Mouse (Mus musculus) limb, embryonic 15.5 days (tissue): ENCODE data around the gene Proz. TPM values are rescaled to one million over a fixed set of nuclear protein-coding genes. Genes with fewer than 3 reads are reported as not detected.

Experiments used
- ATAC-seq: fragments of 200-750 bp; cut with Nextera tagmentation; 2 replicates; pipeline ENCODE4 v1.8.0; 2017; ENCODE audit warnings: low read depth, moderate TSS enrichment; ENCODE audit not compliant: insufficient number of reproducible peaks, low FRiP score, low TSS enrichment
- H3K27ac ChIP-seq: fragments of 300-500 bp; sonication (generic); 2 replicates; pipeline ENCODE4 v1.5.1; 2015; ENCODE audit warnings: moderate library complexity, mild to moderate bottlenecking, inconsistent platforms
- H3K27me3 ChIP-seq: fragments of 300-500 bp; sonication (generic); 2 replicates; pipeline ENCODE4 v1.6.1; 2015; ENCODE audit warnings: inconsistent platforms
- H3K36me3 ChIP-seq: fragments of 300-500 bp; sonication (generic); 2 replicates; pipeline ENCODE4 v1.6.1; 2015; ENCODE audit warnings: inconsistent platforms
- H3K4me1 ChIP-seq: fragments of 300-500 bp; sonication (generic); 2 replicates; pipeline ENCODE4 v1.6.1; 2015; ENCODE audit warnings: inconsistent platforms
- H3K4me2 ChIP-seq: fragments of 300-500 bp; sonication (generic); 2 replicates; pipeline ENCODE4 v1.6.1; 2015; ENCODE audit warnings: mild to moderate bottlenecking, inconsistent platforms
- H3K4me3 ChIP-seq: fragments of 300-500 bp; sonication (generic); 2 replicates; pipeline ENCODE4 v1.5.1; 2015; ENCODE audit warnings: mild to moderate bottlenecking, inconsistent platforms
- H3K9ac ChIP-seq: fragments of 300-500 bp; sonication (generic); 2 replicates; pipeline ENCODE4 v1.6.1; 2015; ENCODE audit warnings: inconsistent platforms
- H3K9me3 ChIP-seq: fragments of 300-500 bp; sonication (generic); 2 replicates; pipeline ENCODE4 v1.6.1; 2016; ENCODE audit warnings: inconsistent platforms
- WGBS: fragments of 180-500 bp; shearing (Covaris S2); methylation state at CpG from one replicate; pipeline ENCODE4 v1.1.7; 2015; 5-methylcytosine and 5-hydroxymethylcytosine counted together
- polyA plus RNA-seq: library from polyadenylated mRNA; unstranded; fragments of >200 nt; fragmentation: Nextera tagmentation; extraction: Ambion mirVana; gene quantifications from 2 replicates; pipeline ENCODE4 v1.2.1, GENCODE M21; 2015

Gene Proz
- polyA plus RNA-seq, 1 experiment from 2014 or later: 0.32 TPM

DNA sequence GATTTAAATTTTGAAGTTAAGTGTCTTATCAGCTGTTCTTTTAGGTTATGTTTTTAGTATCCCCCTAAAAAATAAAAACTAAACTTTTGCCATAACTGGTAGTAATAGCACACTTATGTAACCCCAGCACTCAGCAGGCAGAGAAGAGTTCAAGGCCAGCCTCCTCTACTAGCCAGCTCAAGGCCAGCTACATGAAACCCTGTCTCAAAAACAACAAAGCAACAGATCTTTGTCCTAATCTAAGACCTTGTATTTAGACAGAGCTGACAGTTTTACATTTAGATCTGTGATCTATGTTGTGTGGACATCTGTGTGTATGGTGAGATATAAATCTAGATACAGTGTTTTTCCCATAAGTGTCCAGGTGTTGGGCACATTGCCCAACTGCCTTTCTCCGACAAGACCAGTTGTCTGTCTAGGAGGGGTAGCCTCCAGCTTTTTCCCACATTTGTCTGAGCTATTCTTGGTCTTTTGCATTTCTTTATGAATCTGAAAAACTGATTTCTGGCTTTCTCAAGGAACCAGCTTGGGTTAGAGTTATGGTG, 48.8 kb downstream of the Proz start:
- Histone ChIP-seq H3K27me3 (no peaks in the 10 kb centered on the region), H3K4me3 (no peak overlapping the region), H3K4me2 (no peak overlapping the region), H3K27ac (no peak overlapping the region), H3K9ac (no peak overlapping the region), H3K9me3 (no peaks in the 10 kb centered on the region), H3K36me3 (peaks cover 31% of the 10 kb centered on the region), H3K4me1 (peaks cover 16% of the 10 kb centered on the region)
- ATAC-seq: no peak
- WGBS: 39% methylated on average over 1 of the region's 1 CpGs

GRCm38 (mm10) chr8:13111917-13112316, 51.2 kb downstream of the Proz start:
- Histone ChIP-seq H3K9ac (no peak overlapping the region), H3K4me3 (no peak overlapping the region), H3K27ac (no peak overlapping the region), H3K4me2 (no peak overlapping the region), H3K9me3 (no peaks in the 10 kb centered on the region), H3K36me3 (peaks cover 43% of the 10 kb centered on the region), H3K4me1 (peaks cover 10% of the 10 kb centered on the region; the same call in 1 of the 2 replicates), H3K27me3 (no peaks in the 10 kb centered on the region)
- WGBS: 88% methylated on average over 11 of the region's 11 CpGs
- no peak for ATAC-seq

GRCm38 (mm10) chr8:13113232-13113631, 52.5 kb downstream of the Proz start:
- Histone ChIP-seq H3K4me1 (peaks cover 3% of the 10 kb centered on the region; the same call in 1 of the 2 replicates), H3K27ac (no peak overlapping the region), H3K27me3 (no peaks in the 10 kb centered on the region), H3K9me3 (no peaks in the 10 kb centered on the region), H3K9ac (no peak overlapping the region), H3K36me3 (peaks cover 48% of the 10 kb centered on the region), H3K4me2 (no peak overlapping the region), H3K4me3 (no peak overlapping the region)
- no peak for ATAC-seq
- 95% methylated on average over 4 of the region's 4 CpGs for WGBS

DNA sequence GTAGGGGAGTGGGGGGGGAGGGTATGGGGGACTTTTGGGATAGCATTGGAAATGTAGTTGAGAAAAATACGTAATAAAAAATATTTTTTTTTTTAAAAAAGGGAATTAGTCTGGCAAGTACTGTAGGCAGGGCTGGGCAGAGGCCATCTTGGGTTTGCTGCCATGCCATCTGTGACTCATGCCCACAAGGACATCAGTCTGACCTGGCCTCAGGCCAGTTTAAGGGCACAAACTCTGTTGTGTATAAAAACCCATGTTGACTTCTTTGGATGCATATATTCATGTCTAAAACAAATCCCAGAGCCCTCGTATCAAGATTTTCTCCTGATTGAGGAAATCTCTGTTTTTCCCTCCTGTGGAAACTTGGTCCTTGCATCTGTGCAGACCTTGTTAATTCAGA, 56.4 kb downstream of the Proz start:
- Histone ChIP-seq H3K27ac (no peak overlapping the region), H3K9me3 (no peaks in the 10 kb centered on the region), H3K4me1 (no peaks in the 10 kb centered on the region), H3K4me2 (no peak overlapping the region), H3K27me3 (no peaks in the 10 kb centered on the region), H3K36me3 (peaks cover 70% of the 10 kb centered on the region), H3K4me3 (no peak overlapping the region), H3K9ac (no peak overlapping the region)
- no peak for ATAC-seq
- 93% methylated on average over 2 of the region's 2 CpGs for WGBS

DNA sequence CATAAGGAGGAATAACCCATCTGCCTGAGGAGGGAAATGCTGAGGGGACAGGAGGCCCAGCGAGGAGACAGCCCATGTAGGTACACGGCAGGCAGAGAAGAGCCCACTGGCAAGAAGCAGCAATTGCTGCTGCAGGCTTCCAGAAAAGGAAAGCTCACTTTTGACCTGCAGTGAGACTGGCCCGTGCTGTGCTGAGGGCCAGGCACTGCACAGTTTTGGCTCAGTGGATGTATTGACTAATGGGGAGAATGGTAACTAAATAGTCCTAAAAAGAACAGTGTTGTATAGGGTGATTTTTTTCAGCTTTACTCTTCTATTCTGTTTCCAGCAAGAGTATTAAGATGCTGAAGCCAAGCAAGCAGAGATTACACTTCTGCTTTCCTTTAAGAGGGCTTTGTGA, 57.8 kb downstream of the Proz start:
- ATAC-seq: no peak
- peaks cover 75% of the 10 kb centered on the region for H3K36me3 ChIP-seq
- WGBS: 85% methylated on average over 3 of the region's 3 CpGs

DNA sequence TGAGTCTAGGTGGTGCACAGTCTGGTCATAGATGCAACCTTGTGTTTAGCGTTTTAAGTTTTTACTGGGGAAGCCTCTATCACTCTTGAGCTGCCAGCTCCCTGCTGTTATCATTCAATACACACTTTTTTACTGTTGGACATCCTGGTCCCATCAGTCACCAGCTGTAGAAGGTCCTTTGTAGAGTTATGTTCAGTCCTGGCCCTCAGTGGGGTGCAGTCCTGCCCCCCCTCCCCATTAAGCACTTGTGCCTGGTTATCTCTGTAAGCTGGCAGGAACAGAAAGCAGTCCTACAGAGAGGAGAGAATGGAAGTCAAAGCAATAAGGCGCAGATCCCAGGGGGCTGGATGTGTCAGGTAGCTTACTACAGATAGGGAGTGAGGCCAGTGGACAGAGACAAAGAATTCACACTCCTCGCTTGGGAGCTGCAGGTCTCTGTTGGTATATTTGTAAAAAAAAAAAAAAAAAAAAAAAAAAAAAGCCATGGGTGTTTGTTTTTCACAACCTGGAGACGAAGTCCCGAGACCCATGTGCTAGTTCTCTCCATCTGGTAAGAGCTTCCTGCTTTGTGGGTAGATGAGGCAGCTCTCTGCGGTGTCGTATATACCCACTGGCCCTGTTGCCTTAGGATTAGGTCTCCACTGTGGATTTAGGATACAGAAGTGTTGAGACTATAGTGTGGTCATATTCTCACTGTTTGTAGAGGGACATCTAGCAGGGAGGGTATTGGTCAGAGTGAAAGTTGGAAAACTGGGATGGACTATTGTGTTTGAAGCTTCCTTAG, 60.4 kb downstream of the Proz start:
- no peaks in the 10 kb centered on the region for H3K27me3 ChIP-seq
- 89% methylated on average over 7 of the region's 7 CpGs for WGBS

More for the DNA sequence above, 57.8 kb downstream of the Proz start:
- Histone ChIP-seq H3K9me3 (no peaks in the 10 kb centered on the region), H3K27ac (no peak overlapping the region), H3K4me3 (no peak overlapping the region), H3K4me2 (no peak overlapping the region), H3K4me1 (no peaks in the 10 kb centered on the region), H3K27me3 (no peaks in the 10 kb centered on the region), H3K9ac (no peak overlapping the region)

GRCm38 (mm10) chr8:13122887-13123421, 62.2 kb downstream of the Proz start:
- WGBS: 93% methylated on average over 7 of the region's 7 CpGs
- no peak overlapping the region for H3K27ac ChIP-seq
- H3K9ac ChIP-seq: no peak overlapping the region
- H3K9me3 ChIP-seq: no peaks in the 10 kb centered on the region
- no peaks in the 10 kb centered on the region for H3K27me3 ChIP-seq
- H3K4me1 ChIP-seq: no peaks in the 10 kb centered on the region
- H3K36me3 ChIP-seq: peaks cover 92% of the 10 kb centered on the region
- H3K4me3 ChIP-seq: no peak overlapping the region
- H3K4me2 ChIP-seq: no peak overlapping the region
- ATAC-seq: no peak

More for the DNA sequence above, 60.4 kb downstream of the Proz start:
- no peak overlapping the region for H3K4me3 ChIP-seq
- no peak for ATAC-seq
- H3K4me1 ChIP-seq: no peaks in the 10 kb centered on the region
- no peaks in the 10 kb centered on the region for H3K9me3 ChIP-seq
- H3K4me2 ChIP-seq: no peak overlapping the region
- no peak overlapping the region for H3K9ac ChIP-seq
- H3K36me3 ChIP-seq: peaks cover 82% of the 10 kb centered on the region
- H3K27ac ChIP-seq: no peak overlapping the region

DNA sequence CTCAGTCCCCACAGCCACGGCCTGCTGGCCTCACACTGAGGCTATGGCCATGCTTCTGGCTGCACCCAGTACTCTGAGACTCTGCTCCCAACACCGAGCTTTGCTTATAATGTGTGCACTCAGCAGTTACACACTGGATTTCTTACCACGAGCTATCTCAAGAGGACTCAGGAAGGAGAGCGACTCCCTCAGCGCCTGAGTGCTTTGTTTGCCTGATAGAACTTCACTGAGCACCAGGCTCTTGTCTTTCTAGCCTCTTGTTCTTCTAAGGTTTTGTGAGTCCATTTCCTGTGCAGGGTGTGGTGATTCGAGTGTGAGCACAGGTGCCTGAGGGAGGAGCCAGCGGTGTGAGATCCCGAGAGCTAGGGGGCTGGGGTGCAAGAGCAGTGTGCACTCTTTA, 64.2 kb downstream of the Proz start:
- H3K4me3 ChIP-seq: no peak overlapping the region
- no peaks in the 10 kb centered on the region for H3K27me3 ChIP-seq
- H3K9ac ChIP-seq: no peak overlapping the region
- no peak overlapping the region for H3K4me2 ChIP-seq
- H3K4me1 ChIP-seq: no peaks in the 10 kb centered on the region
- H3K36me3 ChIP-seq: peaks cover 92% of the 10 kb centered on the region
- no peak overlapping the region for H3K27ac ChIP-seq
- H3K9me3 ChIP-seq: no peaks in the 10 kb centered on the region
- no peak for ATAC-seq
- 92% methylated on average over 8 of the region's 8 CpGs for WGBS

Other genes starting within 250 kb of the Proz start
- gene Mcf2l, start 187.1 kb upstream of the Proz start, polyA plus RNA-seq: 9.5 and 11.0 TPM in 2 replicates
- gene F7, start 34.9 kb upstream of the Proz start, polyA plus RNA-seq: not detected in 2 replicates
- 0.70 and 0.89 TPM in 2 replicates for gene F10, start 23.6 kb upstream of the Proz start, polyA plus RNA-seq
- gene Pcid2, start 44.5 kb downstream of the Proz start, polyA plus RNA-seq: 37.8 and 39.5 TPM in 2 replicates
- gene Cul4a, start 44.7 kb downstream of the Proz start, polyA plus RNA-seq: 105 and 112 TPM in 2 replicates
- 313 and 324 TPM in 2 replicates for gene Lamp1, start 98.2 kb downstream of the Proz start, polyA plus RNA-seq
- 10.2 and 10.9 TPM in 2 replicates for gene Grtp1, start 139.7 kb downstream of the Proz start, polyA plus RNA-seq
- gene Adprhl1, start 193.2 kb downstream of the Proz start, polyA plus RNA-seq: 5.0 and 17.3 TPM in 2 replicates
- 29.7 and 32.0 TPM in 2 replicates for gene Dcun1d2, start 227.2 kb downstream of the Proz start, polyA plus RNA-seq
- 44.4 and 47.7 TPM in 2 replicates for gene Tmco3, start 227.3 kb downstream of the Proz start, polyA plus RNA-seq